Mouse (Mus musculus) CH12.LX (cell line): ENCODE data around the gene Nde1. TPM values are rescaled to one million over a fixed set of nuclear protein-coding genes. Genes with fewer than 3 reads are reported as not detected.

Experiments
- DNase-seq: peaks from one replicate; pipeline ENCODE4 v3.0.0-alpha.2; 2013; ENCODE audit errors: extremely low read depth
- H3K27ac ChIP-seq: 2 replicates; pipeline ENCODE4 v1.5.1; 2012; ENCODE audit warnings: low read depth, mild to moderate bottlenecking, control low read depth, moderate library complexity; ENCODE audit not compliant: insufficient read depth
- H3K27me3 ChIP-seq: replicated peaks from 2 replicates; pipeline ENCODE3; 2012; ENCODE audit warnings: inconsistent platforms
- H3K36me3 ChIP-seq, 2 experiments: replicated peaks in 1 of 2; 2 replicates each; pipeline versions ENCODE3 to v1.6.1; 2012; ENCODE audit warnings: inconsistent platforms in 1 of 2, low read length in 1 of 2, mild to moderate bottlenecking in 1 of 2, mixed read lengths in 1 of 2, moderate library complexity in 1 of 2; ENCODE audit not compliant: control insufficient read depth in 1 of 2, insufficient read depth in 1 of 2
- H3K4me1 ChIP-seq, 2 experiments: 2 replicates each; pipeline ENCODE4 v1.6.1; 2012; ENCODE audit warnings: inconsistent platforms in 1 of 2, moderate library complexity in 1 of 2; ENCODE audit not compliant: insufficient read depth in 2 of 2, control insufficient read depth in 1 of 2
- H3K4me2 ChIP-seq: 2 replicates; pipeline ENCODE4 v1.6.1; 2012; ENCODE audit warnings: low read depth, mild to moderate bottlenecking, control low read depth; ENCODE audit not compliant: poor library complexity, insufficient read depth, severe bottlenecking
- H3K4me3 ChIP-seq, 3 experiments: fragments of 150-350 bp in 1 of 3; sonication (generic) in 1 of 3; replicated peaks in 1 of 3; 2 replicates each; pipeline versions ENCODE3 to v1.5.1; 2011 to 2012; ENCODE audit warnings: low read depth in 2 of 3, low read length in 2 of 3, mild to moderate bottlenecking in 2 of 3, moderate library complexity in 2 of 3, control low read depth in 1 of 3, improper control_type of control experiment in 1 of 3, inconsistent platforms in 1 of 3, mixed read lengths in 1 of 3; ENCODE audit not compliant: poor library complexity in 1 of 3
- H3K79me2 ChIP-seq: replicated peaks from 2 replicates; pipeline ENCODE4 v1.6.1; 2012; ENCODE audit warnings: mild to moderate bottlenecking, moderate library complexity; ENCODE audit not compliant: control insufficient read depth, poor library complexity, insufficient read depth, severe bottlenecking; ENCODE audit errors: extremely low read depth
- H3K9ac ChIP-seq: 2 replicates; pipeline ENCODE4 v1.6.1; 2012; ENCODE audit warnings: low read depth, mild to moderate bottlenecking, control low read depth, moderate library complexity; ENCODE audit not compliant: insufficient read depth
- H3K9me3 ChIP-seq: replicated peaks from 2 replicates; pipeline ENCODE3; 2012; ENCODE audit warnings: low read length, inconsistent platforms, mixed read lengths
- CHD1 ChIP-seq: IDR thresholded peaks from 2 replicates; pipeline ENCODE4 v1.6.1; 2012; ENCODE audit warnings: low read depth, low read length, improper control_type of control experiment, inconsistent platforms
- CTCF ChIP-seq, 2 experiments: IDR thresholded peaks in 1 of 2; conservative IDR thresholded peaks in 1 of 2; 2 replicates each; pipeline ENCODE4 v1.5.1; 2011 to 2012; ENCODE audit warnings: low read depth in 2 of 2, low read length in 2 of 2, improper control_type of control experiment in 1 of 2, inconsistent platforms in 1 of 2, mild to moderate bottlenecking in 1 of 2, moderate library complexity in 1 of 2
- E2F4 ChIP-seq: IDR thresholded peaks from 2 replicates; pipeline ENCODE4 v1.6.1; 2011; ENCODE audit warnings: low read depth, low read length, improper control_type of control experiment; ENCODE audit not compliant: insufficient replicate concordance
- ELF1 ChIP-seq: IDR thresholded peaks from 2 replicates; pipeline ENCODE4 v1.6.1; 2014; ENCODE audit warnings: low read depth, mild to moderate bottlenecking, inconsistent platforms, low read length, improper control_type of control experiment
- EP300 ChIP-seq: IDR thresholded peaks from 2 replicates; pipeline ENCODE4 v1.6.1; 2011; ENCODE audit warnings: low read length, improper control_type of control experiment
- ETS1 ChIP-seq: conservative IDR thresholded peaks from 2 replicates; pipeline ENCODE4 v1.6.1; 2012; ENCODE audit warnings: low read depth, mild to moderate bottlenecking, inconsistent platforms, low read length, improper control_type of control experiment, moderate library complexity
- IRF4 ChIP-seq: IDR thresholded peaks from 2 replicates; pipeline ENCODE4 v1.6.1; 2014; ENCODE audit warnings: low read depth, mild to moderate bottlenecking, inconsistent platforms, low read length, improper control_type of control experiment
- JUN ChIP-seq: IDR thresholded peaks from 2 replicates; pipeline ENCODE4 v1.6.1; 2011; ENCODE audit warnings: low read depth, mild to moderate bottlenecking, low read length, improper control_type of control experiment, moderate library complexity; ENCODE audit not compliant: insufficient read depth
- KAT2A ChIP-seq: IDR thresholded peaks from 2 replicates; pipeline ENCODE4 v1.6.1; 2012; ENCODE audit warnings: low read length, improper control_type of control experiment, inconsistent platforms; ENCODE audit not compliant: insufficient replicate concordance
- MAX ChIP-seq: IDR thresholded peaks from 2 replicates; pipeline ENCODE4 v1.6.1; 2011; ENCODE audit warnings: low read length, improper control_type of control experiment
- MAZ ChIP-seq: IDR thresholded peaks from 2 replicates; pipeline ENCODE4 v1.6.1; 2012; ENCODE audit warnings: low read depth, mild to moderate bottlenecking, inconsistent platforms, low read length, improper control_type of control experiment, moderate library complexity
- MXI1 ChIP-seq: IDR thresholded peaks from 2 replicates; pipeline ENCODE4 v1.6.1; 2011; ENCODE audit warnings: mild to moderate bottlenecking, low read depth, low read length, improper control_type of control experiment
- MYC ChIP-seq: IDR thresholded peaks from 2 replicates; pipeline ENCODE4 v1.6.1; 2011; ENCODE audit warnings: low read depth, mild to moderate bottlenecking, improper control_type of control experiment, low read length
- NRF1 ChIP-seq: IDR thresholded peaks from 2 replicates; pipeline ENCODE4 v1.6.1; 2014; ENCODE audit warnings: low read depth, mild to moderate bottlenecking, inconsistent platforms, low read length, improper control_type of control experiment, moderate library complexity
- PAX5 ChIP-seq: IDR thresholded peaks from 2 replicates; pipeline ENCODE4 v1.6.1; 2012; ENCODE audit warnings: low read length, inconsistent platforms, mixed read lengths
- POLR2AphosphoS2 ChIP-seq: IDR thresholded peaks from 2 replicates; pipeline ENCODE4 v1.6.1; 2011; ENCODE audit warnings: low read depth, low read length, improper control_type of control experiment
- RAD21 ChIP-seq: IDR thresholded peaks from 2 replicates; pipeline ENCODE4 v1.6.1; 2011; ENCODE audit warnings: low read depth, mild to moderate bottlenecking, low read length, improper control_type of control experiment, moderate library complexity
- SIN3A ChIP-seq: IDR thresholded peaks from 2 replicates; pipeline ENCODE4 v1.6.1; 2012; ENCODE audit warnings: low read length, improper control_type of control experiment, inconsistent platforms
- SMC3 ChIP-seq: IDR thresholded peaks from 2 replicates; pipeline ENCODE4 v1.6.1; 2011; ENCODE audit warnings: low read depth, low read length, improper control_type of control experiment
- UBTF ChIP-seq: IDR thresholded peaks from 2 replicates; pipeline ENCODE4 v1.6.1; 2012; ENCODE audit warnings: low read depth, mild to moderate bottlenecking, inconsistent platforms, low read length, improper control_type of control experiment, moderate library complexity
- USF2 ChIP-seq: conservative IDR thresholded peaks from 2 replicates; pipeline ENCODE4 v1.6.1; 2011; ENCODE audit warnings: low read depth, low read length, improper control_type of control experiment
- ZC3H11A ChIP-seq: IDR thresholded peaks from 2 replicates; pipeline ENCODE4 v1.6.1; 2012; ENCODE audit warnings: low read depth, mild to moderate bottlenecking, inconsistent platforms, low read length, improper control_type of control experiment
- ZNF384 ChIP-seq: IDR thresholded peaks from 2 replicates; pipeline ENCODE4 v1.6.1; 2012; ENCODE audit warnings: low read depth, low read length, improper control_type of control experiment, inconsistent platforms
- dilution Hi-C: fragments of 300-500 bp; cut with MboI; formaldehyde crosslinking; loops from 2 replicates; pipeline ENCODE4 v1.14.3; 2020; ENCODE audit warnings: low sequenced_read_pairs; ENCODE audit not compliant: extremely low pct_unique_long_range_greater_than_20kb, extremely low pct_ligation_motif_present
- in situ Hi-C: fragments of 300-500 bp; cut with MboI; formaldehyde crosslinking; loops from 3 replicates; pipeline ENCODE4 v1.14.3; 2019; ENCODE audit warnings: low sequenced_read_pairs, low pct_ligation_motif_present, low pct_unique_long_range_greater_than_20kb, mixed read lengths
- polyA plus RNA-seq: library from polyadenylated mRNA; unstranded; fragments of >175 nt; gene quantifications from 2 replicates; pipeline ENCODE4 v1.2.1, GENCODE M21; 2012; ENCODE audit warnings: low read depth; ENCODE audit not compliant: insufficient read length
- total RNA-seq, 2 experiments: library from RNA; depleted of rRNA; stranded (reverse); fragments of 300-350 nt in 1 of 2; fragments of >200 nt in 1 of 2; gene quantifications; 2 replicates each; pipeline ENCODE4 v1.2.3; 2012 to 2014

Nde1 gene
- total and polyA plus RNA-seq, 3 experiments, result 62.1 to 104 (median 65.0) TPM

DNA sequence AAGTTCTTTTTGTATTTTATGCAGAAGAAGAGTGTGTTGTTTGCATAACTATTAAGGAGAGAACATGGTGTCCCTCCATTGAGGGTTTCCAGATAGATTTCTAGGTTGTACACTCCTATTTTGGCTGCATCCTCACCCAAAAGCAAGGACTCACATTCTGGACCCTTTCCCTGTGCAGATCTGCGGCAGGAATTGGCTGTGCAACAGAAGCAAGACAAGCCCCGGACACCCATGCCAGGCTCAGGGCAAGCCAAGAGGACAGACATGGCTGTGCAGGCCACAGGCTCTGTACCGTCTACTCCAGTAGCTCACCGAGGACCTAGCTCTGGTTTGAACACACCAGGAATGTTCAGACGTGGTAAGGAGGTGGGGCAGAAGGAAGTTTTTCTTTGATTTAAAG is 22.4 kb downstream of the Nde1 start:
- Histone ChIP-seq H3K79me2 (no peaks in the 10 kb centered on the region), H3K9ac (no peak overlapping the region), H3K4me2 (no peak overlapping the region)
- dilution Hi-C loops, result no loop called here
- no peak for TF ChIP-seq SMC3
- no peak for TF ChIP-seq MAX
- TF ChIP-seq MXI1, result no peak
- TF ChIP-seq CTCF (conservative IDR thresholded peaks at IDR 0.05 in 1 of 2, IDR thresholded peaks at IDR 0.05 in 1 of 2; ENCODE audit: low read depth in 2 of 2, low read length in 2 of 2), result no peak
- no peak for TF ChIP-seq UBTF
- no peak for TF ChIP-seq IRF4
- TF ChIP-seq, all 38 proteins: peak for 0
- H3K36me3 ChIP-seq, result peaks cover 77 to 97% of the 10 kb centered on the region in 2 experiments
- no peak for DNase-seq
- no peaks in the 10 kb centered on the region for H3K9me3 ChIP-seq
- no peak overlapping the region for H3K27ac ChIP-seq
- no peaks in the 10 kb centered on the region for H3K4me1 ChIP-seq
- H3K4me3 ChIP-seq, result no peak overlapping the region
- in situ Hi-C loops, result no loop called here
- H3K27me3 ChIP-seq, result no peaks in the 10 kb centered on the region

DNA sequence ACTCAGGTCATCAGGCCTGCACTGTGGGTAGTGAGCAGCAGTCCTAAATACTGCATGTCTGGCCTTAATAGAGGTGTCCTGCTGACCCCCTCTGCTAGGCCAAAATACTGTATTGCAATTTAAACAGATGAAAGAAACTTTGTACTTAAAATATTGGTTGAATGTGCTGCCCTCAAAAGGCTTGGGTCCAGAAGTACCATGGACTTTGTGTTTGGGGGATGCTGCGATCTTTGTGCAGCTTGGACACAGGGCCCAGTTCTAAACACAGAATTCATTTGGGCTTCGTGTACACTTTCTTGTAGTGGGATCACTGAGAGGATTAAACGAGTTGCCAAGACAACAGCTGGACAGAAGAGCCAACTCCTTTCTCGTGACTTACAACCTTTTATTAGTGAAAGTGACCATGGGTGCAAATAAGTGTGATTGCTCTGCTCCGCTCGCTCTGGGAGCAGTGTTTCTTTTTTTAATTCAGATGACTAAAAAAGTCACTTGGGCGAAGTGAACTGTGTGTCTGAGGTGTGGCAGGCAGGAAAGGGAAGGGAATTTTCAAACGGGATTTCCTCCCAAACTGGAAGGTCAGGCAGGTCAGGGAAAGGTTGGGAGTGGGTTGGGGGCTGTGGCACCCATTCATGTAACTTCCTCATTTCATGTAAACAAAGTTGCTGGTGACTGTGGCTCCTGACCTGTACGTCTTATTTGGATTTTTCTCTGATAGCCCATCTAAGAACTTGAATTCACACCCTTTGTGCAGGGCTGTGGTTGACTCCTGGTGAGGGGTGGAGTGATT is 31.3 kb downstream of the Nde1 start:
- H3K9ac ChIP-seq, result no peak overlapping the region
- H3K36me3 ChIP-seq, result peaks cover 34 to 59% of the 10 kb centered on the region in 2 experiments
- no peaks in the 10 kb centered on the region for H3K79me2 ChIP-seq
- no peaks in the 10 kb centered on the region for H3K9me3 ChIP-seq
- dilution Hi-C loops, result no loop called here
- no peaks in the 10 kb centered on the region for H3K27me3 ChIP-seq
- H3K27ac ChIP-seq, result no peak overlapping the region
- no peaks in the 10 kb centered on the region for H3K4me1 ChIP-seq
- no peak overlapping the region for H3K4me2 ChIP-seq
- no peak for DNase-seq
- TF ChIP-seq UBTF, result no peak
- TF ChIP-seq MXI1, result no peak
- TF ChIP-seq JUN, result no peak
- TF ChIP-seq POLR2AphosphoS2, result peak; percentile 63
- no peak overlapping the region for H3K4me3 ChIP-seq
- in situ Hi-C loops, result no loop called here

DNA sequence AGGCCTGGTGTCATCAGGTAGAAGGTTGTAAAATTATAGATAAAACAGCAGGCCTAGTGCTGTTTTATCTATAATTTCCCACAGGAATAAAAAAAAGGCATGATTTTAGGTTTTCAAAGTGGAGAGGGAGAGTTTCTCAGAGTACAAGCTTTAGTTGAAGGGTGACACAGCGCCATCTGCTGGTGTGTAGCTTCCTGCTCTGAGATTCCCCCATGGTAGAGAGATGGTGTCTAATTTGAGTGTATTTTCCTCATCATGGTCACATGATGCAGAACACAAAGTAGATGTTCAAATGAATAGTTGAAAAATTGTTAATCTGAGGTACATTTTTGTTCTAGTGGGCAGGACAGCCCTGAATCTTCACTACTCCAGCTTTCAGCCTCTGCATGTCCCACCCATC is 32.4 kb downstream of the Nde1 start:
- H3K27me3 ChIP-seq, result no peaks in the 10 kb centered on the region
- H3K4me2 ChIP-seq, result no peak overlapping the region
- H3K36me3 ChIP-seq, result peaks cover 23 to 49% of the 10 kb centered on the region in 2 experiments
- H3K9me3 ChIP-seq, result no peaks in the 10 kb centered on the region
- TF ChIP-seq MXI1, result no peak
- TF ChIP-seq MYC, result no peak
- no peak for TF ChIP-seq IRF4
- no peak for TF ChIP-seq JUN
- TF ChIP-seq E2F4, result no peak
- peak; percentile 83 to 98 for TF ChIP-seq CTCF (conservative IDR thresholded peaks at IDR 0.05 in 1 of 2, IDR thresholded peaks at IDR 0.05 in 1 of 2; ENCODE audit: low read depth in 2 of 2, low read length in 2 of 2)
- no peak for TF ChIP-seq ZC3H11A
- no peak for TF ChIP-seq CHD1
- peak; percentile 5 for TF ChIP-seq USF2
- no peak for TF ChIP-seq UBTF
- no peak for TF ChIP-seq NRF1
- peak; percentile 63 for TF ChIP-seq RAD21
- TF ChIP-seq ELF1, result no peak
- no peak for TF ChIP-seq KAT2A
- no peak for TF ChIP-seq MAX
- no peak for TF ChIP-seq PAX5
- TF ChIP-seq MAZ, result no peak
- TF ChIP-seq EP300, result no peak
- peak; percentile 64 for TF ChIP-seq SMC3
- no peak for TF ChIP-seq ETS1
- TF ChIP-seq SIN3A, result no peak
- no peak for TF ChIP-seq ZNF384
- no peak overlapping the region for H3K27ac ChIP-seq
- dilution Hi-C loops, result no loop called here
- in situ Hi-C loops, result no loop called here
- no peaks in the 10 kb centered on the region for H3K4me1 ChIP-seq
- peak; percentile 77 for DNase-seq
- H3K79me2 ChIP-seq, result no peaks in the 10 kb centered on the region
- no peak overlapping the region for H3K4me3 ChIP-seq
- H3K9ac ChIP-seq, result no peak overlapping the region
